In genomic region chr5:134350660-134351059, GRCm38 (mm10) we compare ENCODE assay signal across 8 mouse cellular contexts. TPM values are rescaled to one million over a fixed set of nuclear protein-coding genes. Genes with fewer than 3 reads are reported as not detected.
DNase-seq lines count a peak whose midpoint lies in the region; ATAC-seq and TF ChIP-seq lines count a peak whose summit lies in the region.

No protein-coding gene starts in this region.

- no peak for TF ChIP-seq CTCF in left cerebral cortex, adult 2 months (IDR thresholded peaks at IDR 0.05)
- no peak for TF ChIP-seq CTCF in forebrain, postnatal 0 days (IDR thresholded peaks at IDR 0.05; ENCODE audit: low read depth)

- peak overlapping the region; percentile 23 for H3K4me2 ChIP-seq in forebrain, postnatal 0 days (ENCODE audit: low read depth)

- peak; percentile 45 to 57 for DNase-seq in left cerebral cortex, adult 2 months (ENCODE audit: extremely low spot score in 1 of 2, low spot score in 2 of 2)
- DNase-seq in left cerebral cortex, adult 11 months (ENCODE audit: low spot score): no peak
- peak; percentile 82 for DNase-seq in c-Kit-positive CD71-positive TER-119-negative erythroid progenitor cells, embryonic 14.5 days (ENCODE audit: low read depth)
- peak; percentile 50 for DNase-seq in forebrain, postnatal 0 days
- peak; percentile 45 for DNase-seq in hindbrain, embryonic 10.5 days (ENCODE audit: low spot score)
- peak; percentile 53 to 62 for DNase-seq in left cerebral cortex, postnatal 25 days (ENCODE audit: low spot score in 2 of 2)
- peak; percentile 66 for DNase-seq in skeletal muscle tissue, adult 2 months (ENCODE audit: low read depth, low spot score)

- H3K4me1 ChIP-seq in forebrain, postnatal 0 days (ENCODE audit: insufficient read depth): 0 out of 2 replicates have a peak, but pooled peaks cover 4% of the 10 kb centered on the region
- H3K4me1 ChIP-seq in hindbrain, embryonic 10.5 days (replicated peaks): peaks cover 10% of the 10 kb centered on the region

- peak overlapping the region; percentile 63; the same call in 1 of the 2 replicates for H3K27ac ChIP-seq in left cerebral cortex, adult 2 months
- no peak overlapping the region for H3K27ac ChIP-seq in forebrain, postnatal 0 days (ENCODE audit: low read depth, low read length)
- H3K27ac ChIP-seq in hindbrain, embryonic 10.5 days: peak overlapping the region; percentile 47

- 0 out of 2 replicates have a peak overlapping the region, but pooled peaks have one; percentile 6 for H3K9ac ChIP-seq in forebrain, postnatal 0 days

- H3K4me3 ChIP-seq in left cerebral cortex, adult 2 months: no peak overlapping the region
- no peak overlapping the region for H3K4me3 ChIP-seq in forebrain, postnatal 0 days (ENCODE audit: low read depth, low read length)
- H3K4me3 ChIP-seq in hindbrain, embryonic 10.5 days: peak overlapping the region; percentile 29; the same call in 1 of the 2 replicates

- no peaks in the 10 kb centered on the region for H3K27me3 ChIP-seq in forebrain, postnatal 0 days (ENCODE audit: insufficient read depth, low read length)
- no peaks in the 10 kb centered on the region for H3K27me3 ChIP-seq in hindbrain, embryonic 10.5 days (ENCODE audit: insufficient read depth, poor library complexity, severe bottlenecking)

- peak; percentile 70 for ATAC-seq in forebrain, postnatal 0 days
- peak; percentile 99 for ATAC-seq in megakaryocyte-erythroid progenitor cell, adult 5-6 weeks (replicated peaks; ENCODE audit: low FRiP score, low TSS enrichment, poor library complexity, severe bottlenecking)

- no peaks in the 10 kb centered on the region for H3K36me3 ChIP-seq in forebrain, postnatal 0 days (ENCODE audit: insufficient read depth)
- 0 out of 2 replicates have a peak, but pooled peaks cover under 1% of the 10 kb centered on the region for H3K36me3 ChIP-seq in hindbrain, embryonic 10.5 days

- 19% methylated on average over 10 of the region's 10 CpGs for WGBS in forebrain, postnatal 0 days
- 18% methylated on average over 10 of the region's 10 CpGs for WGBS in hindbrain, embryonic 10.5 days

- H3K9me3 ChIP-seq in forebrain, postnatal 0 days (ENCODE audit: low read length): no peaks in the 10 kb centered on the region
- H3K9me3 ChIP-seq in hindbrain, embryonic 10.5 days: no peaks in the 10 kb centered on the region

- intact Hi-C loops in left cerebral cortex, adult 2 months (cut with DNase I): no loop called here
- intact Hi-C loops in left cerebral cortex, postnatal 25 days (cut with DNase I): loop anchor here (2.0 kb wide), 1 partner anchor 170 kb away; no protein-coding TSS in a partner anchor

RNA-seq across cellular contexts. Expression of gene Gtf2i, which starts 36.1 kb away (rescaled TPM):
- total RNA-seq in left cerebral cortex, adult 2 months (2021): 100 to 1,000 TPM; 219 to 221 TPM
- total RNA-seq in forebrain, postnatal 0 days (2014; rRNA removed): 98.3 and 120 TPM in 2 replicates
- 62.7 and 85.6 TPM in 2 replicates for polyA plus RNA-seq in forebrain, postnatal 0 days (2015; fragmentation: Nextera tagmentation; extraction: Ambion mirVana)
- 180 and 189 TPM in 2 replicates for polyA plus RNA-seq in hindbrain, embryonic 10.5 days (2016; fragmentation: Nextera tagmentation; extraction: Ambion mirVana)
- total RNA-seq in left cerebral cortex, postnatal 25 days (2021): 100 to 1,000 TPM; 213 to 217 TPM
- total RNA-seq in megakaryocyte-erythroid progenitor cell, adult 5-6 weeks (2014; fragmentation: Nextera tagmentation): 107 and 116 TPM in 2 replicates
- 42.8 and 45.5 TPM in 2 replicates for total RNA-seq in megakaryocyte-erythroid progenitor cell, adult 5-6 weeks (2017)
